Mouse (Mus musculus): ENCODE measurements around the gene Syce3. TPM values are rescaled to one million over a fixed set of nuclear protein-coding genes. Genes with fewer than 3 reads are reported as not detected.

Gene Syce3
- polyA plus RNA-seq, 1 experiment from 2014 or later, result not detected

GRCm38 (mm10) chr15:89378831-89379401 is 31.4 kb downstream of the Syce3 start, which contains the start of gene Odf3b:
Gene Odf3b, minus strand, starts transcription at chr15:89379282.
- peak within 1 kb of the TSS; percentile 45 for H3K9ac ChIP-seq
- peaks cover 30% of the 10 kb centered on the region for H3K4me1 ChIP-seq (replicated peaks)
- H3K4me2 ChIP-seq, result peak within 1 kb of the TSS; percentile 92
- H3K4me3 ChIP-seq, result peak within 1 kb of the TSS; percentile 53
- 0 out of 2 replicates have a peak, but pooled peaks have one; percentile 1 for ATAC-seq (ENCODE audit: insufficient number of reproducible peaks, low FRiP score)
- no peak within 1 kb of the TSS for H3K27ac ChIP-seq (ENCODE audit: poor library complexity, severe bottlenecking)
- no peaks in the 10 kb centered on the region for H3K9me3 ChIP-seq (replicated peaks)
- H3K27me3 ChIP-seq (replicated peaks), result peaks cover 50% of the 10 kb centered on the region
- no peaks in the 10 kb centered on the region for H3K36me3 ChIP-seq
- under 1% methylated on average over 33 of the region's 33 CpGs for WGBS

GRCm38 (mm10) chr15:89377938-89378828 is 32.1 kb downstream of the Syce3 start:
- Histone ChIP-seq H3K4me3 (peak overlapping the region; percentile 53), H3K9me3 (replicated peaks) (no peaks in the 10 kb centered on the region), H3K27me3 (replicated peaks) (peaks cover 45% of the 10 kb centered on the region), H3K4me2 (peak overlapping the region; percentile 92), H3K27ac (ENCODE audit: poor library complexity, severe bottlenecking) (no peak overlapping the region), H3K4me1 (replicated peaks) (peaks cover 31% of the 10 kb centered on the region), H3K9ac (peak overlapping the region; percentile 45), H3K36me3 (no peaks in the 10 kb centered on the region)
- no peak for ATAC-seq (ENCODE audit: insufficient number of reproducible peaks, low FRiP score)
- WGBS, result 10% methylated on average over 46 of the region's 46 CpGs

GRCm38 (mm10) chr15:89377362-89377761 is 32.9 kb downstream of the Syce3 start:
- H3K9ac ChIP-seq, result no peak overlapping the region

GRCm38 (mm10) chr15:89376957-89377356 is 33.3 kb downstream of the Syce3 start, which contains the start of gene Tymp:
Gene Tymp, minus strand, starts transcription at chr15:89377039.
- no peak within 1 kb of the TSS for H3K27ac ChIP-seq (ENCODE audit: poor library complexity, severe bottlenecking)
- no peak for ATAC-seq (ENCODE audit: insufficient number of reproducible peaks, low FRiP score)
- H3K9me3 ChIP-seq (replicated peaks), result no peaks in the 10 kb centered on the region
- 21% methylated on average over 16 of the region's 16 CpGs for WGBS
- H3K4me2 ChIP-seq, result peak within 1 kb of the TSS; percentile 28
- H3K4me3 ChIP-seq, result no peak within 1 kb of the TSS
- peaks cover 45% of the 10 kb centered on the region for H3K27me3 ChIP-seq (replicated peaks)
- peaks cover 6% of the 10 kb centered on the region for H3K36me3 ChIP-seq
- H3K4me1 ChIP-seq (replicated peaks), result peaks cover 38% of the 10 kb centered on the region
- H3K9ac ChIP-seq, result no peak within 1 kb of the TSS

More at GRCm38 (mm10) chr15:89377362-89377761, 32.9 kb downstream of the Syce3 start:
- Histone ChIP-seq H3K4me2 (peak overlapping the region; percentile 28), H3K27me3 (replicated peaks) (peaks cover 45% of the 10 kb centered on the region), H3K4me3 (no peak overlapping the region), H3K9me3 (replicated peaks) (no peaks in the 10 kb centered on the region), H3K27ac (ENCODE audit: poor library complexity, severe bottlenecking) (no peak overlapping the region), H3K36me3 (peaks cover 2% of the 10 kb centered on the region; the same call in 1 of the 2 replicates), H3K4me1 (replicated peaks) (peaks cover 38% of the 10 kb centered on the region)
- WGBS, result 7% methylated on average over 18 of the region's 18 CpGs
- no peak for ATAC-seq (ENCODE audit: insufficient number of reproducible peaks, low FRiP score)

GRCm38 (mm10) chr15:89376040-89376439 is 34.3 kb downstream of the Syce3 start:
- no peak for ATAC-seq (ENCODE audit: insufficient number of reproducible peaks, low FRiP score)
- no peak overlapping the region for H3K9ac ChIP-seq
- H3K27me3 ChIP-seq (replicated peaks), result peaks cover 42% of the 10 kb centered on the region
- no peak overlapping the region for H3K4me3 ChIP-seq
- H3K9me3 ChIP-seq (replicated peaks), result no peaks in the 10 kb centered on the region
- peaks cover 15% of the 10 kb centered on the region for H3K36me3 ChIP-seq
- WGBS, result 75% methylated on average over 7 of the region's 7 CpGs
- peaks cover 38% of the 10 kb centered on the region for H3K4me1 ChIP-seq (replicated peaks)
- no peak overlapping the region for H3K27ac ChIP-seq (ENCODE audit: poor library complexity, severe bottlenecking)
- no peak overlapping the region for H3K4me2 ChIP-seq

- 89% methylated on average over 17 of the region's 17 CpGs for WGBS
These were observed 35.3 kb downstream of the Syce3 start for GRCm38 (mm10) chr15:89374801-89375534.

GRCm38 (mm10) chr15:89374340-89374739 is 36.0 kb downstream of the Syce3 start:
- Histone ChIP-seq H3K4me2 (peak overlapping the region; percentile 85), H3K4me3 (peak overlapping the region; percentile 71), H3K36me3 (peaks cover 32% of the 10 kb centered on the region), H3K27me3 (replicated peaks) (peaks cover 36% of the 10 kb centered on the region), H3K27ac (ENCODE audit: poor library complexity, severe bottlenecking) (peak overlapping the region; percentile 89; the same call in 1 of the 2 replicates), H3K9me3 (replicated peaks) (no peaks in the 10 kb centered on the region), H3K4me1 (replicated peaks) (peaks cover 35% of the 10 kb centered on the region), H3K9ac (peak overlapping the region; percentile 78)
- no peak; the same call in 1 of the 2 replicates for ATAC-seq (ENCODE audit: insufficient number of reproducible peaks, low FRiP score)
- 50% methylated on average over 9 of the region's 9 CpGs for WGBS

More at GRCm38 (mm10) chr15:89374801-89375534, 35.3 kb downstream of the Syce3 start:
- Histone ChIP-seq H3K27me3 (replicated peaks) (peaks cover 38% of the 10 kb centered on the region), H3K27ac (ENCODE audit: poor library complexity, severe bottlenecking) (no peak overlapping the region), H3K36me3 (peaks cover 26% of the 10 kb centered on the region), H3K9ac (peak overlapping the region; percentile 78; the same call in 1 of the 2 replicates), H3K4me2 (0 out of 2 replicates have a peak overlapping the region, but pooled peaks have one; percentile 85), H3K4me1 (replicated peaks) (peaks cover 38% of the 10 kb centered on the region), H3K9me3 (replicated peaks) (no peaks in the 10 kb centered on the region), H3K4me3 (no peak overlapping the region)
- ATAC-seq (ENCODE audit: insufficient number of reproducible peaks, low FRiP score), result no peak

- Histone ChIP-seq H3K4me1 (replicated peaks) (peaks cover 30% of the 10 kb centered on the region), H3K4me3 (peak within 1 kb of the TSS; percentile 71), H3K36me3 (peaks cover 38% of the 10 kb centered on the region), H3K27me3 (replicated peaks) (peaks cover 31% of the 10 kb centered on the region), H3K9me3 (replicated peaks) (no peaks in the 10 kb centered on the region), H3K9ac (peak within 1 kb of the TSS; percentile 78), H3K27ac (ENCODE audit: poor library complexity, severe bottlenecking) (peak within 1 kb of the TSS; percentile 89), H3K4me2 (peak within 1 kb of the TSS; percentile 85)
- WGBS, result under 1% methylated on average over 42 of the region's 42 CpGs
- peak; percentile 78 for ATAC-seq (ENCODE audit: insufficient number of reproducible peaks, low FRiP score)
These were observed 36.5 kb downstream of the Syce3 start, which contains the start of gene Sco2 for GRCm38 (mm10) chr15:89373762-89374248. Gene Sco2, minus strand, starts transcription at chr15:89373846.

- H3K27ac ChIP-seq (ENCODE audit: poor library complexity, severe bottlenecking), result peak overlapping the region; percentile 89
- H3K9ac ChIP-seq, result peak overlapping the region; percentile 78
- peaks cover 24% of the 10 kb centered on the region for H3K4me1 ChIP-seq (replicated peaks)
- H3K27me3 ChIP-seq (replicated peaks), result peaks cover 25% of the 10 kb centered on the region
- H3K9me3 ChIP-seq (replicated peaks), result no peaks in the 10 kb centered on the region
- peak overlapping the region; percentile 71 for H3K4me3 ChIP-seq
- WGBS, result 1% methylated on average over 35 of the region's 35 CpGs
- peaks cover 44% of the 10 kb centered on the region for H3K36me3 ChIP-seq
- ATAC-seq (ENCODE audit: insufficient number of reproducible peaks, low FRiP score), result peak; percentile 89
- H3K4me2 ChIP-seq, result peak overlapping the region; percentile 85
These were observed 37.1 kb downstream of the Syce3 start for GRCm38 (mm10) chr15:89373027-89373761.

GRCm38 (mm10) chr15:89372536-89372935 is 37.8 kb downstream of the Syce3 start:
- Histone ChIP-seq H3K4me1 (replicated peaks) (peaks cover 19% of the 10 kb centered on the region), H3K4me3 (peak overlapping the region; percentile 71), H3K27me3 (replicated peaks) (peaks cover 18% of the 10 kb centered on the region), H3K36me3 (peaks cover 50% of the 10 kb centered on the region), H3K27ac (ENCODE audit: poor library complexity, severe bottlenecking) (no peak overlapping the region; the same call in 1 of the 2 replicates), H3K4me2 (peak overlapping the region; percentile 85), H3K9ac (peak overlapping the region; percentile 78), H3K9me3 (replicated peaks) (no peaks in the 10 kb centered on the region)
- no peak for ATAC-seq (ENCODE audit: insufficient number of reproducible peaks, low FRiP score)
- 83% methylated on average over 7 of the region's 7 CpGs for WGBS
